Mouse (Mus musculus) cerebellum, adult 11 months (tissue): ENCODE measurements around the gene Ddi2.
A peak's percentile ranks its signal among the peaks of the same experiment; 100 is the strongest.

Experiments
- DNase-seq: peaks from one replicate; pipeline ENCODE4 v3.0.0; 2022

Ddi2 gene

DNA sequence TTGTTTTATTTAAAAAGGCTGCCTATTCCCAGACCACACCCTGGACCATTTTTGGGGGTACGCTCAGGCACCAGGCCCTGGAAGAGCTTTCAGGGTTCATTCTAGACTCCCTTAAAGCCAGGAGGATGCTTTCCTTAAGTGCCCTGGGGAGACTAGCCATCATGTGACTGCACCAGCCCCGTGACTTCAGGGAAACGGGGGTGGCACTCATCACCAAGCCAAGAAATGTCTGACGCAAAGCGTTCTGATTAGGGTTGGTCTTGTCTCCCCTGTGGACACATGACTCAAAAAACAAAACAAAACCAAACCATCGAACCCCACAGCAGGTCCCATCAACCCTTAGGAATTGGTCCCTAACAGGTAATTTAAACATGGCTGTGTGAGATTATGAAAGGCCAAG, 71.9 kb downstream of the Ddi2 start:
- DNase-seq, result no peak

- DNase-seq, result no peak
Observed at GRCm38 (mm10) chr4:141649244-141649643, 74.0 kb downstream of the Ddi2 start.

DNA sequence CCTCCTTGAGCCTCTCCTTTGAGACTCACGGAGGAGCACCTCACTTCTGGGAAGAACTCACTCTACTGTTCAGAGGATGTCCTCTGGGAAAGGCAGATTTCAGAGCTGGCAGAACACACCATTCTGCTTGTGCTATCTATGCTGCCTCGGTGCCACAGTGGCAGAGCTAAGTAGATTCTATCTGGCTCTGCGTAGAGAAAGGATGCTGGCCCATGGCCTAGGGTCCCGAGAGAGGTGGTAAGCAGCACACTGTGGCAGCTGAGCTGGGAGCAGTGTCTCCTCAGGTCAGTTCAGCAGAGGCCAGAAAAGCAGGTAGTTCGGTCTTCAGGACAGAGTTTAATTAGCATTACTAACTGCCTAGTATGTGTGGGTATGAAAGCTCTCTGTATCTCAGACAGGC, 75.0 kb downstream of the Ddi2 start:
- DNase-seq, result no peak

- no peak for DNase-seq
Observed at GRCm38 (mm10) chr4:141647187-141647586, 76.0 kb downstream of the Ddi2 start.

GRCm38 (mm10) chr4:141645988-141646387, 77.2 kb downstream of the Ddi2 start:
- DNase-seq, result no peak

GRCm38 (mm10) chr4:141643118-141643855, 79.9 kb downstream of the Ddi2 start:
- peak; percentile 51 for DNase-seq

GRCm38 (mm10) chr4:141641961-141642811, 81.0 kb downstream of the Ddi2 start:
- no peak for DNase-seq

GRCm38 (mm10) chr4:141641353-141641771, 81.9 kb downstream of the Ddi2 start:
- DNase-seq, result no peak

- no peak for DNase-seq
Observed at GRCm38 (mm10) chr4:141639474-141639873, 83.7 kb downstream of the Ddi2 start.

GRCm38 (mm10) chr4:141636693-141637092, 86.5 kb downstream of the Ddi2 start:
- no peak for DNase-seq

DNA sequence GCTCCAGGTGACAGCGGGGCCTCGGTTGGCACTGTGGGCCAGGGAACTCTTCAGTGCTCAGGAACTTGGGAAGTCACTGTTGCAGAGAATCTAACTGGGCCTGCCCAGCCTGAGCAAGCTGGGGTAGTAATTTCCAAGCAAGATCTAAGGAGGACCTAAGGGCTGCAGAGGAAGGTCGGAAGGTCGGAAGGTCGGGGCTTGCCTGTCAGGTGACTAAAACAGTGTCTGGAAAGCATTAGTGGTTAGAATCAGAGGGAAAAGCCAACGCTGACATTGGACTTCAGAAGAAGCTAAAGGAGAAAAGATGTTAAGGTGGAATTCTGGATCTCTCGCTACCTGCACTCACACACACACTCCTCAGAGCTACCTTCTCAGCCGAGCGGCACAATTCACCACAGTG, 87.2 kb downstream of the Ddi2 start:
- no peak for DNase-seq

DNA sequence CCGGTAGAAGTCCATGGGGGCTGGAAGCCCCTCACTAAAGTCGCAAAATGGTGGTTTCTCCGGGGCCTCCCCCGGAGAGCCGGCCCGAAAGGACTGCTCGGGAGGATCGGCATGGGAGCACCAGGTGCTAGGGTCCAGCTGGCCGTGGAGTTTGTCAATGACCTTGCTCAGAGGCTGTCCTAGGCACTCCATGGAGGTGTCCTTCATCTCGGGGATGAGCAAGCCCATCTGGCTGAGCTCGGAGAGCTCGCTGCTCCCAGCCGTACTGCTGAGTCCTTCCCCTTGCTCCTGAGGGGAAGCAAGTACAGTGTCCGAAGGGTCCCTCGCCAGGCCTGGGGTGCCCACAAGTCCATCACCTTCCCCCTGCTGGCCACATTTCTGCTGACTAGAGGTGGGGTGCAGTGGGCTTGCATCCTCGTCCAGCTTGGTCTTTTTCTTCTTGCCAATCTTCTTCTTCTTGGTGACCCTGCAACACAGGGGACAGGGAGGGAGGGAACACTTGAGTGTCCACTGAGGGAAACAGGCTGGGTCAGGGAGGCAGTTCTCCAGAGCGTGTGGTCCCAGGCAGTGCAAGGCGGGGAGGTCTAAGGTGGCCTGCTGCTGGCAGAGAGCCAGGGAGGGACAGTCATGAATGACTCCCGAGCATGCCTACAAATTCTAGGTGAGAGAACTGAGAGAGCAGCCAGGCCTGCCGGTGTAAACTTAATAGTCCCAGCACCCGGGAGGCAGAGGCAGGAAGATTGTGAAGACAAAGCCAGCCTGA, 90.9 kb downstream of the Ddi2 start:
- DNase-seq, result no peak

DNA sequence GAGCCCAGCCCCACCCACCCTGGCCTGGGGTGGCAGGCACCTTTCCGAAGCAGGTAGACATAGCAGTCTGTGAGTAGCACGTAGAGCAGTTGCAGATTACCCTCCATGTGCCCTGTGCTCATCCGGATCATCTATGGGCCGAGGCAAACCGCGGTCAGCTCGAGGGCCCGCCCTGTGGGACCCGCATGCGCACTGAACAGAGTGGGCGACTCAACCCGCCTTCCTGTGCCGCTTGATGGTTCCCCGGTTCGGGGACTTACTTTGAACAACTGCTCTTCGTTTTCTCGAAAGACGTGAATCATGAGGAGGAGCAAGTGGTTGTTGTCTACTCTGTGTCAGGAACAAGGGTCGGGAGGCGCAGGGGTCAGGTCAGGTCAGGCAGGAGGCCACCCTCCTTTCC, 92.0 kb downstream of the Ddi2 start:
- no peak for DNase-seq

GRCm38 (mm10) chr4:141630021-141630420, 93.2 kb downstream of the Ddi2 start:
- DNase-seq, result no peak

GRCm38 (mm10) chr4:141628661-141629060, 94.6 kb downstream of the Ddi2 start:
- DNase-seq, result no peak
